Mouse (Mus musculus): Measurements from ENCODE around the gene Cwc27. TPM values are rescaled to one million over a fixed set of nuclear protein-coding genes. Genes with fewer than 3 reads are reported as not detected.

The Cwc27 gene
- polyA plus RNA-seq, 1 experiment = 2.8 TPM

- TF ChIP-seq POLR2A (IDR thresholded peaks at IDR 0.05; ENCODE audit: control insufficient read depth, extremely low read depth, insufficient read depth, low read length, poor library complexity) = no peak
- WGBS = 91% methylated on average over 3 of the region's 3 CpGs
- H3K4me1 ChIP-seq (replicated peaks; ENCODE audit: control insufficient read depth, insufficient read depth, low read length) = no peaks in the 10 kb centered on the region
- DNase-seq = no peak
- H3K36me3 ChIP-seq (ENCODE audit: control insufficient read depth, insufficient read depth, low read length) = no peaks in the 10 kb centered on the region
- H3K4me3 ChIP-seq (ENCODE audit: control insufficient read depth, insufficient read depth, low read length) = no peak overlapping the region
- H3K27me3 ChIP-seq (ENCODE audit: control insufficient read depth, insufficient read depth, low read length) = no peaks in the 10 kb centered on the region
- H3K27ac ChIP-seq (ENCODE audit: control insufficient read depth, insufficient read depth, low read length) = no peak overlapping the region
These were observed 161.8 kb downstream of the Cwc27 start for GRCm38 (mm10) chr13:104655137-104655536.

- TF ChIP-seq POLR2A (IDR thresholded peaks at IDR 0.05; ENCODE audit: control insufficient read depth, extremely low read depth, insufficient read depth, low read length, poor library complexity) (no peak), CTCF (IDR thresholded peaks at IDR 0.05; ENCODE audit: borderline replicate concordance, control insufficient read depth, extremely low read depth, insufficient read depth, low read length, poor library complexity) (no peak)
- H3K27me3 ChIP-seq (ENCODE audit: control insufficient read depth, insufficient read depth, low read length) = no peaks in the 10 kb centered on the region
- no peak overlapping the region for H3K27ac ChIP-seq (ENCODE audit: control insufficient read depth, insufficient read depth, low read length)
- DNase-seq = no peak
- no peaks in the 10 kb centered on the region for H3K36me3 ChIP-seq (ENCODE audit: control insufficient read depth, insufficient read depth, low read length)
- H3K4me3 ChIP-seq (ENCODE audit: control insufficient read depth, insufficient read depth, low read length) = no peak overlapping the region
- WGBS = 85% methylated on average over 2 of the region's 2 CpGs
- no peaks in the 10 kb centered on the region for H3K4me1 ChIP-seq (replicated peaks; ENCODE audit: control insufficient read depth, insufficient read depth, low read length)
These were observed 165.2 kb downstream of the Cwc27 start for GRCm38 (mm10) chr13:104651763-104652162.

- Histone ChIP-seq H3K4me3 (ENCODE audit: control insufficient read depth, insufficient read depth, low read length) (no peak overlapping the region), H3K4me1 (replicated peaks; ENCODE audit: control insufficient read depth, insufficient read depth, low read length) (no peaks in the 10 kb centered on the region), H3K36me3 (ENCODE audit: control insufficient read depth, insufficient read depth, low read length) (no peaks in the 10 kb centered on the region), H3K27ac (ENCODE audit: control insufficient read depth, insufficient read depth, low read length) (no peak overlapping the region), H3K27me3 (ENCODE audit: control insufficient read depth, insufficient read depth, low read length) (no peaks in the 10 kb centered on the region)
- WGBS = 99% methylated on average over 2 of the region's 2 CpGs
- TF ChIP-seq POLR2A (IDR thresholded peaks at IDR 0.05; ENCODE audit: control insufficient read depth, extremely low read depth, insufficient read depth, low read length, poor library complexity) (no peak), CTCF (IDR thresholded peaks at IDR 0.05; ENCODE audit: borderline replicate concordance, control insufficient read depth, extremely low read depth, insufficient read depth, low read length, poor library complexity) (no peak)
- no peak for DNase-seq
These were observed 166.3 kb downstream of the Cwc27 start for GRCm38 (mm10) chr13:104650654-104651053.

GRCm38 (mm10) chr13:104650145-104650544 lies 166.8 kb downstream of the Cwc27 start:
- Histone ChIP-seq H3K27ac (ENCODE audit: control insufficient read depth, insufficient read depth, low read length) (no peak overlapping the region), H3K4me1 (replicated peaks; ENCODE audit: control insufficient read depth, insufficient read depth, low read length) (no peaks in the 10 kb centered on the region), H3K27me3 (ENCODE audit: control insufficient read depth, insufficient read depth, low read length) (no peaks in the 10 kb centered on the region), H3K4me3 (ENCODE audit: control insufficient read depth, insufficient read depth, low read length) (no peak overlapping the region), H3K36me3 (ENCODE audit: control insufficient read depth, insufficient read depth, low read length) (no peaks in the 10 kb centered on the region)
- 84% methylated on average over 5 of the region's 5 CpGs for WGBS
- no peak for DNase-seq
- no peak for TF ChIP-seq CTCF (IDR thresholded peaks at IDR 0.05; ENCODE audit: borderline replicate concordance, control insufficient read depth, extremely low read depth, insufficient read depth, low read length, poor library complexity)
- TF ChIP-seq POLR2A (IDR thresholded peaks at IDR 0.05; ENCODE audit: control insufficient read depth, extremely low read depth, insufficient read depth, low read length, poor library complexity) = no peak

- Histone ChIP-seq H3K4me3 (ENCODE audit: control insufficient read depth, insufficient read depth, low read length) (no peak overlapping the region), H3K36me3 (ENCODE audit: control insufficient read depth, insufficient read depth, low read length) (no peaks in the 10 kb centered on the region), H3K4me1 (replicated peaks; ENCODE audit: control insufficient read depth, insufficient read depth, low read length) (no peaks in the 10 kb centered on the region), H3K27me3 (ENCODE audit: control insufficient read depth, insufficient read depth, low read length) (no peaks in the 10 kb centered on the region), H3K27ac (ENCODE audit: control insufficient read depth, insufficient read depth, low read length) (no peak overlapping the region)
- TF ChIP-seq CTCF (IDR thresholded peaks at IDR 0.05; ENCODE audit: borderline replicate concordance, control insufficient read depth, extremely low read depth, insufficient read depth, low read length, poor library complexity) (no peak), POLR2A (IDR thresholded peaks at IDR 0.05; ENCODE audit: control insufficient read depth, extremely low read depth, insufficient read depth, low read length, poor library complexity) (no peak)
- DNase-seq = no peak
- 97% methylated on average over 6 of the region's 6 CpGs for WGBS
These were observed 171.0 kb downstream of the Cwc27 start for GRCm38 (mm10) chr13:104645778-104646425.

- H3K4me1 ChIP-seq (replicated peaks; ENCODE audit: control insufficient read depth, insufficient read depth, low read length) = no peaks in the 10 kb centered on the region
- WGBS = 86% methylated on average over 1 of the region's 1 CpGs
- H3K27ac ChIP-seq (ENCODE audit: control insufficient read depth, insufficient read depth, low read length) = no peak overlapping the region
- TF ChIP-seq CTCF (IDR thresholded peaks at IDR 0.05; ENCODE audit: borderline replicate concordance, control insufficient read depth, extremely low read depth, insufficient read depth, low read length, poor library complexity) = no peak
- no peak for TF ChIP-seq POLR2A (IDR thresholded peaks at IDR 0.05; ENCODE audit: control insufficient read depth, extremely low read depth, insufficient read depth, low read length, poor library complexity)
- H3K36me3 ChIP-seq (ENCODE audit: control insufficient read depth, insufficient read depth, low read length) = no peaks in the 10 kb centered on the region
- no peak overlapping the region for H3K4me3 ChIP-seq (ENCODE audit: control insufficient read depth, insufficient read depth, low read length)
- H3K27me3 ChIP-seq (ENCODE audit: control insufficient read depth, insufficient read depth, low read length) = no peaks in the 10 kb centered on the region
- DNase-seq = no peak
These were observed 172.8 kb downstream of the Cwc27 start for GRCm38 (mm10) chr13:104644185-104644584.
